Mouse (Mus musculus) left cerebral cortex, postnatal 25 days (tissue): ENCODE results near the gene Ttll8. TPM values are rescaled to one million over a fixed set of nuclear protein-coding genes. Genes with fewer than 3 reads are reported as not detected.
A peak's percentile ranks its signal among the peaks of the same experiment; 100 is the strongest.

ENCODE experiments used
- DNase-seq, 2 experiments: peaks; one replicate each; pipeline ENCODE4 v3.0.0; 2022; ENCODE audit warnings: low spot score in 2 of 2, mixed read lengths in 1 of 2
- intact Hi-C: fragments of 180-260 bp; cut with DNase I; formaldehyde crosslinking; loops from one replicate; pipeline ENCODE4 v1.15.1; 2025
- total RNA-seq, 2 experiments: library from RNA; stranded (reverse); gene quantifications; 2 replicates each; pipeline ENCODE4 v1.2.3; 2021

The Ttll8 gene
- total RNA-seq, 2 experiments from 2014 or later = 1.3 to 1.7 TPM

DNA sequence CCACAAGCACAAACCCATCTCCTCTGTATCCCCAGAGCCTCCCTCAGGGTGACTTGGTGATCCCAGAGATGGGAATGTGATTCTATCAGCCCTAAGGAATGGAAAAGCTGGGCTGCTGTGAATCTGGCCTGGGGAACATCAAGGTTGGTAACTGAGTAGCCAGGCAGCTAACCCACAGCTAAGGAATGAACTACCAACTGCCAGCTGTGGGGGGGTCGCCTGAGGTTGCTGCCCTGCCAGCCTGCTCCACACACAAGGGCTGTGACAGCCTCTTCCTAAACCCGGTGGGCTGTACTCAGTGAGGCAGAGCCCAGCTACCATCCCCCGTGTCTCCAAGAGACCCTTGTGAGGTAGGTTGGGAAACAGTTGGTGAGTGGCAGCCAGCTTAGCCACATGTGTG, 103.1 kb downstream of the Ttll8 start:
- intact Hi-C loops = no loop called here
- DNase-seq = no peak

DNA sequence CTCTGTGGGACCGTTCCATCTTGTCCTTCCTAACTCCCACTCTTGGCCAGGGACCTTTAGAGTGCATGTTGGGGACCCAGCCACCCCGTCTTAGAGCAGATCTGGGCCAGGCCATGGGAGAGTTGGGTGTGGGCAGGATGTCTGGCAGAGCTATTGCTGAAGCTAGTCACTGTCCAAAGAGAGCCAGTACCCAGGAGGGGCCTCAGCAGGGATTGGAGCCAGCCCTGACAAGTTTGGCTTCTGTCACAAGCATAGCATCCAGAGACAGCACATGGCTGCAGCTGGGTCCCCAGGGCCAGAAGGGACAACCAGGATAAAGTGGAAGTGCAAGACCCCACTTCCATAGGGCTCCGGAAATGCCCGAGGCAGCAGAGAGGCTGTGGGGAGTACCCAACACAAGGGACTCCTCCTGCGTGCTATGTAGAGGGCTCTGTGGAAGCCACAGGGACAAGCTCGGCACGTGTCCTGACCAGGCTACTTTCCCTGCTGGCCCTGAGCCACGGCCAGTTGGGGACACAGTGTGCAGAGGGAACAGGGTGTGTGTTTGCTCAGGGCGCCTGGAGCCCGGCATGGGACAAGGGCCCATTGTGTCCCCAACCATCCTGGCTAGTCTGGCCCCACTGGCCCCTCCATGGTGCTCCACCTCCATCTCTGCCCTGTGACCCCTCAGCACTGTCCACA, 103.9 kb downstream of the Ttll8 start:
- DNase-seq = peak; percentile 80 to 81
- intact Hi-C loops = no loop called here

DNA sequence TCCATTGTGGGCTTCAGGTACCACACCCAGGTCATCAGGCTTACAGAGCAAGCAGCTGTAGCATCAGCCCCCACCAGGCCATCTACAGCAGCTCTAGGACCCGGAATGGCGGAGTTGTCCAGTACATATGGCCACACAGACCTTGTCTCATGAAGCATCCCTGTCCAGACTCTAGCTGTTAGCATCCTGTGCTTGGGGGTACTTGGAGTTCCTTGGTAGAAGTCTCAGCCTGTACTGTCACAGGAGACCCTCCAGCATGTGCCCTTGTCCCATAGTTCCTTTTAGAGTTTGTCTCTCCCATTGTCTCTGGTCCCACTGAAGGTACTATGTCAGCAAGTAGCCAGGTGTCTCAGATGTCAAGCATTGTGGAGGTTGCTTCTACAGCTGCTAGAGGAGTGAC, 104.6 kb downstream of the Ttll8 start:
- no peak for DNase-seq
- intact Hi-C loops = no loop called here

DNA sequence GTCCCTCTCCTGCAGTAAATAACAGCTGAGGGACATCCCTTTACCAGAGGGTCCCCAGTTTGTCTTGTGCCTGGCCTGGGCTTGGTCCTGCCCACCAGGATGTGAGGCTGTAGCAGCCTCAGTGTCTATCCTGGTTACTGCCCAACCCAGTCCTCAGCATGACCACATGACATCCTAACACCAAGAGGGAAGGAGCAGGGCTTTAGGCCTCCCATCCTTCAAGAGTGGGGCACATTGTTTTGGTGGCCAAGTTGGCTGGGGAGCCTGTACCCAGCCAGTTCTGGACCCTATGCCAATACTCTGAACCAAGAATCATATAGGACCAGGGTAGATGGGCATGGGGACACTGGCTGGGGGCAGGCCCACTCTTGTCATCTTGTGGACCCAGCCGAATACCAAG, 105.6 kb downstream of the Ttll8 start:
- no peak for DNase-seq
- intact Hi-C loops = no loop called here

DNA sequence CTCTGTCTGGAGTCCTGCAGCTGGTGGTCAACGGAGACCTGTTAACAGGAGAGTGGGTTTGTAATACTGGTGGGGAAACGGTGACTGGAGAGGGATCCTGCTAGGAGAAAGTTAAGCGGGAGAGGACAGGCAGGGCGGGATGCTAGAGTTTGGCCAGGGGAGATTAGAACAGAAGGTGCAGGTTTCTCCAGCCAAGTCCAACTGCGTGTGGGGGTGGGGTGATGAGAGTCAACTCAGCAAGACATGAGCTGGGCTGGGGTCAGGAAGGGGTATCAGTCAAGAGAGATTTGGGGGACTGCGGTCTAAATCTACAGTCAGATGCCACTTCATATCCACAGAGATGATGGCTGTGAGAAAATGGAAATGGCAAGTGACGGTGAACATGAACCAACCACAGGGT, 109.3 kb downstream of the Ttll8 start:
- DNase-seq = no peak

DNA sequence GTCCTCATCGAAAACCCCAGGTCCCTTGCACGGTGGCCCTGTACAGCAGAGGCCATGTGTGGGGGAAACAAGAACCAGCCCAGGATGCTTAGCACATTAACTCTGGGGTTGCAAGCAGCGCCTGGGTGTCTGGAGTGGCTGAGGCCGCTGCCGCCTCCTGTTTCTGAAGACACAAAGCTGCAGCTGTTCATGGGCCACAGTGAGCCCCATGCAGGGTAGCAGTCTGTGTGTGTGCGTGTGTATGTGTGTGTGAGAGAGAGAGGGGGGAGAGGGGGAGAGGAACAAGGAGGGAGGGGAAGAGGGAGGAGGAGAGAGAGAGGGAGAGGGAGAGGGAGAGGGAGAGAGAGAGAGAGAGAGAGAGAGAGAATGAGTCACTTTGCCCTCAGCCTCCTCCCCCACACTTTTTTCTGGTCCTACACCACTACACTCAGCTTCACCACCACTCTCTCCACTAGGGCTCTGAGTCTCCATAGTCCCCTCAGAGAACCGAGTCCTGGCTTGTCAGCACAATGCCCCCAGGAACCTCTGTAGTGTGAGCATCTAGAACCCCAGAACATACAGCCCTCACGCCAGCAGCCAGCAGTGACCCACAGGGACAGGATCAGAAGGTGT, 110.6 kb downstream of the Ttll8 start:
- intact Hi-C loops = no loop called here
- DNase-seq = peak in 1 of 2 experiments; percentile 60

More for the DNA sequence above, 109.3 kb downstream of the Ttll8 start:
- intact Hi-C loops = no loop called here

DNA sequence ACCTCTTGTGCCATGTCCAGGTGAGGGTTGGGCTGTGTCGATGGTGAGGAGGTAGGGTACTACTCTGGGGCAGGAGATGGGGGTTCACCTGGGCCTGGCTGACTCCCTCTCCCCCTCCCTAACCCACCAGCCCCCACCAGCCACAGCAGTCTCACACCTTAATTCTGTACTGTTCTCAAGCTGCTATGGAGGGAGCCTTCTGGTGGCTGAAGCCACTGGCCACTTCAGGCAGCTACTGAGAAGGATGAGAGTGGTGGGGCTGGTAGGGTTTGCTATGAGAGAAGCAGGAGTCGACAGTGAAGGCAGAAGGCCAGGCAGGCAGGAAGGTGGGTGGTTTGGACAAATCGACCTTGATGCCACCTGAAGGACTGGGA, 111.9 kb downstream of the Ttll8 start:
- intact Hi-C loops = no loop called here
- DNase-seq = no peak

DNA sequence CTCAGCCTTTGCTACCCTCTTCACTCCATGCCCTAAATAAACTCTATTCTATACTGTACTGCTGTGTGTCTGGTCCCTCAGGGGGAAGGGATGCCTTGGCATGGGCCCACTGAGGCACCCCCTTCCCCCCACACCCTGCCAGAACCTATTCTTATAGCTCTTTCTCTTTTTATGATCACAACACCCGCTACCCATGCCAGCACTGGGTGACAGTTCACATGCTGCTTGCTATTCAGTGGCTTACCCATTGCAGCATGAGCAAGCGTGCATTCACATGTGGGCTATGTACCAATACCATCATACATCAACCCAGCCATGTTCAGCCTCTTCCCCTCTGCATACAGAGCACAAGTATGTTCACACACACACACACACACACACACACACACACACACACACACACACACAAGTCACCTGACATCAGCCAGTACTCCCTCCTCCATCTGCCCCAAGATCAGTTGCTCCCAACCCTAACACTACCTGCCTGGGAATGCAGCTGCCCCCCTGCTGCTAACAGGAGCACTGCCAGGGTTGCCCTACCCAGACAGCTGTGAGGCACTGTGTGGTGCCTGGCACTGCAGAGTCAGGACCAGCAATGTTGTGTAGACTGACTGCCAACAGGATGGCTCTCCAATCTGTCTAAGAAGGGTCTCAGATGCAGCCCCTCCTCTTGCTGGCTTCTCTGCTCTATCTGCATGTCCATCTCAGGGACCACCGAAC, 112.5 kb downstream of the Ttll8 start:
- no peak for DNase-seq
- intact Hi-C loops = no loop called here

DNA sequence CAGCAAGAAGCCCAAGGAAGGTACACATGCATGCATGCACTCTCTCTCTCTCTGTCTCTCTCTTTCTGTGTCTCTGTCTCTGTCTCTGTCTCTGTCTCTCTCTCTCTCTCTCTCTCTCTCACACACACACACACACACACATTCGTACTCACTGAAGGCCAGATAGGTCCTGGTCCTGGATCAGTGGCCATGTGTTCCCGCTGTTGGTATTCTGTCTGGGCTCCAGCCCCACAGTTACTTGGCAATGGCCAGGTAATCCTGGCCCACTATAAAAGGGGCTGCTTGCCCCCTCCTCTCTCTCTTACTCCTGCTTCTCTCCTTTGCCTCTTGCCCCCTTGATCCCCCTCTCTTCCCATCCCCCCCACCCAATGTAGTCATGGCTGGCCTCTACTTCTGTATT, 113.1 kb downstream of the Ttll8 start:
- intact Hi-C loops = no loop called here
- DNase-seq = no peak

Other genes with a start within 250 kb of the Ttll8 start
- gene Brd1, start 220.2 kb downstream of the Ttll8 start, total RNA-seq = 10 to 100 TPM; 50.5 to 52.7 TPM
- gene Zbed4, start 202.8 kb downstream of the Ttll8 start, total RNA-seq = 10 to 100 TPM; 11.7 to 12.2 TPM
- 10 to 100 TPM; 13.2 to 16.6 TPM for gene Alg12, start 135.1 kb downstream of the Ttll8 start, total RNA-seq
- 10 to 100 TPM; 27.3 to 27.8 TPM for gene Creld2, start 134.8 kb downstream of the Ttll8 start, total RNA-seq
- 10 to 100 TPM; 35.7 to 35.9 TPM for gene Pim3, start 92.2 kb downstream of the Ttll8 start, total RNA-seq
- gene Mlc1, start 24.6 kb upstream of the Ttll8 start, total RNA-seq = 100 to 1,000 TPM; 101 to 103 TPM
- not detected for gene Mov10l1, start 28.5 kb upstream of the Ttll8 start, total RNA-seq
- gene Panx2, start 105.3 kb upstream of the Ttll8 start, total RNA-seq = 10 to 100 TPM; 95.4 to 95.5 TPM
- gene Trabd, start 120.7 kb upstream of the Ttll8 start, total RNA-seq = 10 to 100 TPM; 15.8 to 17.9 TPM
- 10 to 100 TPM; 18.9 to 20.6 TPM for gene Selenoo, start 134.7 kb upstream of the Ttll8 start, total RNA-seq
- gene Tubgcp6, start 168.7 kb upstream of the Ttll8 start, total RNA-seq = 10 to 100 TPM; 26.3 to 27.7 TPM
- gene Hdac10, start 174.3 kb upstream of the Ttll8 start, total RNA-seq = 10 to 100 TPM; 13.1 to 13.3 TPM
- 1 to 10 TPM; 5.9 to 7.6 TPM for gene Mapk12, start 186.3 kb upstream of the Ttll8 start, total RNA-seq
- 10 to 100 TPM; 47.1 to 51.1 TPM for gene Mapk11, start 195.2 kb upstream of the Ttll8 start, total RNA-seq
- gene Plxnb2, start 226.4 kb upstream of the Ttll8 start, total RNA-seq = 10 to 100 TPM; 43.4 to 44.9 TPM
- gene Dennd6b, start 242.1 kb upstream of the Ttll8 start, total RNA-seq = 10 to 100 TPM; 44.8 to 47.0 TPM